Mouse (Mus musculus) T-helper 1 cell (primary cell): ENCODE measurements at regions not wholly inside any gene's neighbourhood (a gene's known extent, or its start where the extent isn't known, plus 50 kb on each side); places are given as distances from the start of the nearest gene placed in this dataset.

Source experiments
- in situ Hi-C: fragments of 300-600 bp; cut with MboI, MseI; formaldehyde crosslinking; loops from one replicate; pipeline ENCODE4 v1.15.1; 2025; ENCODE audit warnings: high pct_unique_total_duplicates

- in situ Hi-C loops, result no loop called here
Measured at GRCm38 (mm10) chr5:49645781-49646180, 121.1 kb upstream of the Kcnip4 start.

DNA sequence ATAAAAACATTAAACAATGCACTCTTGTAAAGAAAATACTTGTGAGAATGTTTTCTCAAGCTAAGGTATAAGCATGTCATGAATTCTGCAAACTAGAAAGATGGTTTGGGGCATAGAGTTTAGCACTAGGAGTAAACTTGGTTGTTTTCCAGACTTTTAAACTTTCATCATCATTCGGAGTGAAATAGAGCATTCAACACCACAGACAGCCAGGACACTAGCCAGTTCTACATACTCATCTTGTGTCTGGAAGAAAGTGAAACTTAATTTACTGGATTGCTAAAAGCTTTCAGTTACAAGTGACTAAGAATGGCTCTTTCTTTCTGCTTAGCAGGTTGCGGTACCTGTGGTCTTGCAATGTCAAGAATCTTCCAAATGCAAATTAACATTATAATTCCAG, 119.9 kb upstream of the Kcnip4 start:
- in situ Hi-C loops, result no loop called here

DNA sequence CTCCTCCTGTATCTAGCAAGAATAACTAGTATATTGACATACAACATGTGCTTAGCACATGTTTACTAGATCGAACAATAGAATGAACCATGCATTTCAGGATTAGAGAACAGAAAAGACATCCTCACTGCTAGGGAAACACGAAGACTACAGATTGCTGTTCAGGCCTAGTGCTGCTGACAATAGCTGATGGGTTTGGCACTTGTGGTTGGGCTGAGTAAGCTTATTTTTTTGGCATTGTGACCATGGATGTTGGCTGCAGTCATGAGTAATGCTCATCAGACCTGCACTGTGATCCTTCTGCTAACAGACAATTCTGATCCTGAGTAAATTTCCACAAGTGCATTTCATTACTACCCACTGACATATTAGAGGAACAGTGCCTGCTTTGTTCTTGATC, 117.7 kb upstream of the Kcnip4 start:
- in situ Hi-C loops, result no loop called here

DNA sequence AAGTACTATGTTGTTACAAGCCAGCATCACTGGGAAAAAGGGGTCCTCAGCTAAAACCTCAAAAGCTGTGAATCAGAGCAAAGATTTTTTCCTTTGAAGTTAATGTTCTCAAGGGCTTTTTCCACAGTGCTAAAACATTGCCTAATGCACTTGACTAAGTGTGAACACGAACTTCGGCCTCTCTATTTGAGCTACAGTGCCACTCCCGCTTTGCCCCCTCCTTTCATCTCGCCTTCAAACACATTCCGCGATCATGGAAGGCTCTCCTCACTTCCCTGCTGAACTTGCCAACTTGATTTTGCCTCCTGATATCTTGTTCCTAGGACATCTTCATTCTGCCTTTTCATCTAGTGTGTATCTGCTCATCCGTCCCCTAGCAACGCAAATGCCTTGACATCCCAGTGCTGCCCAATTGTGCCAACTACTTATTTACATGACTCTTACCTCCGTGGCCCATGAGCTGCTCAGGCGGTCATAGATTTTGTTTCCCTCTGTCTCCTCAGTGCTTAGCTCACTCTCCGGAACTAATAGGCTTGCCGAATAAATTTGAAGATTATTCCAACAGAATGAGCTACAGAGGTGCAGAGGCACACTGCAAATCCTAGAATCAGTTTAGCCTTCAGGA, 116.6 kb upstream of the Kcnip4 start:
- in situ Hi-C loops, result no loop called here

DNA sequence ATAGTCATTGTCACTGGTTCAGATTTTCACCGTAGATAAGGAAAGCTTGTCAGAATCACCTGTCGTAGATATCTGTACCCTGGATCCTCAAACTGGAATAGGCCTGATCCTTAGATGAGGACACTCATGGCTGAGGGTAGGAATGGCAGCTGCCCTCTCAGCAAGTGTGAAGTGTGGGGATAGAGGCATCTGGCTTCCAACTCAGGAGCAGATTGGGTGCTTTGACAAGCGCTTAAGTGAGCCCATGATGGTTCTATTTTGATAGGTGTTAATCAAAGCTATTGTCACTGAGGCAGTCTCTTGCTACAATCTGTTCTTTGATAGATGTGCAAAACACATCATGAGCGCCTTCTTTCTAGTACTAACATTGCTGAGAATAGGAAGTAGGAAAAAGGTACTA, 114.9 kb upstream of the Kcnip4 start:
- in situ Hi-C loops, result no loop called here

DNA sequence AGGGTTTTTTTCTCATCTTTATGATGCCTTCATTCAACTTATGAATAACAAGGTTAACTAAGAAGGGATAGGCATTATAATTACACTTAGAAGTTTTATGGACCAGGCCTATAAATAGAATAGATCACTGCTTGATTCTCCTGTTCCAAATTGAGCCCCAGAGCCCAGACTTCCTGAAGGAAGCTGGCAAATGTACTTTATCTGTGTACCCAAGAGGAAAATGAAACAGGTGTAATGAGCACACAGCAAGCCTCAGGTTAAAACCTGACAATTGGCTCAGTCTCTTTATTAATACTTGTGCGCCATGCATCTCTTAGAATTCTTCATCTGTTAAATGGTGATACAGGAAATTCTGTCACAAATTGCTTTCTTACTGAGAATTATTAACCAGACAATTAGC, 95.4 kb upstream of the Kcnip4 start:
- in situ Hi-C loops, result no loop called here

GRCm38 (mm10) chr5:49606761-49607160, 82.1 kb upstream of the Kcnip4 start:
- in situ Hi-C loops, result no loop called here

DNA sequence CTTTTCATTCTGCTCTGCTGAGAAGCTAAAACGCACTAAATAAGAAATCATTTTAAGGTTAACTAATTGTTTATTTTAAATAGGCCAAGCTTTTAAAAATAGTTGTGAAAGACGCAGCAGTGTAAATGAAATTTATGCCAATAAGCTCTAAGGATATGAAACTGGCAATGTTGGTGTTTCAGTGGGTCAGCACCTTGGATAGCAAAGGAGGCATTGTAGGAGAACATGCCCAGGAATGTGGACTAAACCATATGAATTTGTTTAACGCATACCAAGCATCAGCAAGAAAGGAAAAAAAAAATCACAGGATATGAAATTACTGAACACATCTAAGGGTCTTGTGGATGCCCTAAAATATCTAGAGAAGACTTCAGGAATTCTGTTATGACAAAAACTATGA, 56.1 kb upstream of the Kcnip4 start:
- in situ Hi-C loops, result no loop called here

GRCm38 (mm10) chr5:49575901-49576300, 51.2 kb upstream of the Kcnip4 start:
- in situ Hi-C loops, result no loop called here
